Mouse (Mus musculus) heart, embryonic 16.5 days (tissue): ENCODE data around the gene Eno3. TPM values are rescaled to one million over a fixed set of nuclear protein-coding genes. Genes with fewer than 3 reads are reported as not detected.

Experiments used
- ATAC-seq: fragments of 200-750 bp; cut with Nextera tagmentation; replicated peaks from 2 replicates; pipeline ENCODE4 v1.8.0; 2017; ENCODE audit warnings: moderate number of reproducible peaks; ENCODE audit not compliant: insufficient read depth, low FRiP score; ENCODE audit errors: extremely low read depth
- H3K27ac ChIP-seq: fragments of 300-500 bp; sonication (generic); 2 replicates; pipeline ENCODE4 v1.5.1; 2014; ENCODE audit warnings: mild to moderate bottlenecking, low read length, control low read depth, moderate library complexity
- H3K27me3 ChIP-seq: fragments of 300-500 bp; sonication (generic); 2 replicates; pipeline ENCODE4 v1.6.1; 2014; ENCODE audit warnings: low read length, mixed read lengths; ENCODE audit not compliant: control insufficient read depth, insufficient read depth
- H3K36me3 ChIP-seq: fragments of 300-500 bp; sonication (generic); 2 replicates; pipeline ENCODE4 v1.6.1; 2014; ENCODE audit not compliant: control insufficient read depth, insufficient read depth
- H3K4me1 ChIP-seq: fragments of 300-500 bp; sonication (generic); 2 replicates; pipeline ENCODE4 v1.6.1; 2014; ENCODE audit warnings: low read length, mixed read lengths; ENCODE audit not compliant: control insufficient read depth, insufficient read depth
- H3K4me2 ChIP-seq: fragments of 300-500 bp; sonication (generic); 2 replicates; pipeline ENCODE4 v1.6.1; 2014; ENCODE audit warnings: low read depth, mild to moderate bottlenecking, control low read depth, low read length
- H3K4me3 ChIP-seq: fragments of 300-500 bp; sonication (generic); 2 replicates; pipeline ENCODE4 v1.5.1; 2014; ENCODE audit warnings: mild to moderate bottlenecking, control low read depth, low read length
- H3K9ac ChIP-seq: fragments of 300-500 bp; sonication (generic); 2 replicates; pipeline ENCODE4 v1.6.1; 2014; ENCODE audit warnings: low read length, control low read depth
- H3K9me3 ChIP-seq: fragments of 300-500 bp; sonication (generic); replicated peaks from 2 replicates; pipeline ENCODE4 v1.6.1; 2016; ENCODE audit warnings: low read length; ENCODE audit not compliant: control insufficient read depth
- WGBS: fragments of 180-500 bp; shearing (Covaris S2); extraction: QIAGEN DNeasy Blood & Tissue Kit; methylation state at CpG from one replicate; pipeline ENCODE4 v1.1.7; 2014; 5-methylcytosine and 5-hydroxymethylcytosine counted together
- polyA plus RNA-seq: library from polyadenylated mRNA; unstranded; fragments of >200 nt; fragmentation: Nextera tagmentation; extraction: Ambion mirVana; gene quantifications from 2 replicates; pipeline ENCODE4 v1.2.1, GENCODE M21; 2015

Eno3 gene
- polyA plus RNA-seq, 1 experiment from 2014 or later, result 578 TPM

- Histone ChIP-seq H3K4me1 (peaks cover 13% of the 10 kb centered on the region), H3K9ac (peak within 1 kb of the TSS; percentile 86), H3K27ac (peak within 1 kb of the TSS; percentile 97), H3K27me3 (no peaks in the 10 kb centered on the region), H3K4me3 (peak within 1 kb of the TSS; percentile 68), H3K4me2 (peak within 1 kb of the TSS; percentile 91), H3K9me3 (no peaks in the 10 kb centered on the region), H3K36me3 (peaks cover 24% of the 10 kb centered on the region)
- ATAC-seq, result peak; percentile 95
- under 1% methylated on average over 44 of the region's 44 CpGs for WGBS
Observed at GRCm38 (mm10) chr11:70668771-70669505, 11.9 kb downstream of the Eno3 start, which contains the start of gene Spag7. TSS of gene Spag7 (minus strand) at chr11:70669416.

GRCm38 (mm10) chr11:70669582-70670345 lies 12.8 kb downstream of the Eno3 start:
- Histone ChIP-seq H3K27me3 (no peaks in the 10 kb centered on the region), H3K9ac (peak overlapping the region; percentile 86), H3K4me1 (peaks cover 13% of the 10 kb centered on the region), H3K4me2 (peak overlapping the region; percentile 88), H3K36me3 (peaks cover 21% of the 10 kb centered on the region), H3K4me3 (peak overlapping the region; percentile 68), H3K9me3 (no peaks in the 10 kb centered on the region), H3K27ac (peak overlapping the region; percentile 97)
- peak; percentile 16 for ATAC-seq
- under 1% methylated on average over 31 of the region's 31 CpGs for WGBS

GRCm38 (mm10) chr11:70670483-70670882 lies 13.5 kb downstream of the Eno3 start:
- Histone ChIP-seq H3K9me3 (no peaks in the 10 kb centered on the region), H3K27ac (peak overlapping the region; percentile 97), H3K9ac (peak overlapping the region; percentile 86), H3K36me3 (peaks cover 17% of the 10 kb centered on the region), H3K4me3 (peak overlapping the region; percentile 68), H3K27me3 (no peaks in the 10 kb centered on the region), H3K4me1 (peaks cover 13% of the 10 kb centered on the region), H3K4me2 (peak overlapping the region; percentile 88)
- no peak for ATAC-seq
- WGBS, result 35% methylated on average over 14 of the region's 14 CpGs

- no peak overlapping the region; the same call in 1 of the 2 replicates for H3K27ac ChIP-seq
- peak overlapping the region; percentile 88 for H3K4me2 ChIP-seq
- no peaks in the 10 kb centered on the region for H3K9me3 ChIP-seq
- no peak overlapping the region; the same call in 1 of the 2 replicates for H3K9ac ChIP-seq
- H3K4me1 ChIP-seq, result peaks cover 16% of the 10 kb centered on the region
- no peak for ATAC-seq
- WGBS, result 79% methylated on average over 16 of the region's 16 CpGs
- no peak overlapping the region for H3K4me3 ChIP-seq
- H3K27me3 ChIP-seq, result no peaks in the 10 kb centered on the region
- peaks cover 12% of the 10 kb centered on the region for H3K36me3 ChIP-seq
Observed at GRCm38 (mm10) chr11:70671333-70672047, 14.5 kb downstream of the Eno3 start.

- Histone ChIP-seq H3K9ac (no peak overlapping the region), H3K27me3 (no peaks in the 10 kb centered on the region), H3K4me3 (no peak overlapping the region), H3K27ac (no peak overlapping the region), H3K9me3 (no peaks in the 10 kb centered on the region), H3K36me3 (peaks cover 9% of the 10 kb centered on the region; the same call in 1 of the 2 replicates), H3K4me1 (0 out of 2 replicates have a peak, but pooled peaks cover 5% of the 10 kb centered on the region), H3K4me2 (no peak overlapping the region)
- ATAC-seq, result no peak
- 77% methylated on average over 6 of the region's 6 CpGs for WGBS
Observed at GRCm38 (mm10) chr11:70674014-70674413, 17.0 kb downstream of the Eno3 start.

GRCm38 (mm10) chr11:70674501-70674900 lies 17.5 kb downstream of the Eno3 start:
- Histone ChIP-seq H3K27me3 (no peaks in the 10 kb centered on the region), H3K9me3 (no peaks in the 10 kb centered on the region), H3K4me3 (no peak overlapping the region), H3K4me2 (no peak overlapping the region), H3K9ac (no peak overlapping the region), H3K36me3 (peaks cover 9% of the 10 kb centered on the region; the same call in 1 of the 2 replicates), H3K4me1 (0 out of 2 replicates have a peak, but pooled peaks cover 5% of the 10 kb centered on the region), H3K27ac (no peak overlapping the region)
- no peak for ATAC-seq
- 65% methylated on average over 11 of the region's 11 CpGs for WGBS

DNA sequence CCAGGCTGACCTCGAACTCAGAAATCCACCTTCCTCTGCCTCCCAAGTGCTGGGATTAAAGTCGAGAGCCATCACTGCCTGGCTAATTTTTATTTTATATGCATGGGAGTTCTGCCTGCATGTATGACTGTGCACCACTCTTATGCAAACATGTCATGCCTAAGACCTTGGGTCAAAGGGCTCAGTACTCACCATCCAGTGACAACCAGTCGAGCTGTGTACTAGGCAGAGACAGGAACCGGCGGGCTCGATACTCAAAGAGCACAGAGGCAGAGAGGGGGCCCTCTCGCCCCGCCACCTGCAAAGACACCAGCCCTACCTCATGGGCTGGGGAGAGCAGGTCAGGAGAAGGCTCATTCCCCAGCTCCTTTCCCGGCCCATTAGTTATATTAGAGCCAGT lies 21.1 kb downstream of the Eno3 start:
- Histone ChIP-seq H3K27ac (no peak overlapping the region), H3K9ac (no peak overlapping the region), H3K27me3 (no peaks in the 10 kb centered on the region), H3K4me3 (no peak overlapping the region), H3K36me3 (peaks cover 17% of the 10 kb centered on the region; the same call in 1 of the 2 replicates), H3K9me3 (no peaks in the 10 kb centered on the region), H3K4me1 (peaks cover 9% of the 10 kb centered on the region), H3K4me2 (no peak overlapping the region)
- no peak for ATAC-seq
- WGBS, result 80% methylated on average over 9 of the region's 9 CpGs

GRCm38 (mm10) chr11:70678576-70678975 lies 21.6 kb downstream of the Eno3 start:
- no peaks in the 10 kb centered on the region for H3K9me3 ChIP-seq
- H3K4me2 ChIP-seq, result no peak overlapping the region
- H3K27me3 ChIP-seq, result no peaks in the 10 kb centered on the region
- H3K27ac ChIP-seq, result no peak overlapping the region
- H3K9ac ChIP-seq, result no peak overlapping the region
- no peak overlapping the region for H3K4me3 ChIP-seq
- no peak for ATAC-seq
- H3K36me3 ChIP-seq, result peaks cover 16% of the 10 kb centered on the region; the same call in 1 of the 2 replicates
- WGBS, result 79% methylated on average over 2 of the region's 2 CpGs
- H3K4me1 ChIP-seq, result peaks cover 9% of the 10 kb centered on the region
